Mouse (Mus musculus): ENCODE measurements around the gene Sh3bgrl2.
"Not testable (repeated sequence)": the region's sequence is repeated elsewhere in the genome, so short reads cannot be mapped to it uniquely, and the experiment has no call there.

DNA sequence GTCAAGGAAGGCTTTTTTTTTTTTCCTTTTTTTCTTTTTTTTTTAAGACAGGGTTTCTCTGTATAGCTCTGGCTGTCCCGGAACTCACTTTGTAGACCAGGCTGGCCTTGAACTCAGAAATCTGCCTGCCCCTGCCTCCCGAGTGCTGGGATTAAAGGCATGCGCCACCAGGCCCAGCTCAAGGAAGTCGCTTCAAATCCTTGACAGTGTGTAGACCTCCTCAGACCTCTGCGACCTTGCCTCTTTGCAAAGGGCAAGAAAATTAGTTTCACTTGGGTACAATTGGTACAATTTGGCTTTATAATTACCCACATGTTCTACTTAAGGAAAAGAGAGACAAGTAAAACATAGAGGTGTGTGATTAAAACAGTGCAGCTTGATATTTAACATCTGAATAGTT is 29.0 kb upstream of the Sh3bgrl2 start:
- not testable (repeated sequence) for TF ChIP-seq POLR2A (IDR thresholded peaks at IDR 0.05; ENCODE audit: control insufficient read depth, low read depth, low read length); CTCF (IDR thresholded peaks at IDR 0.05; ENCODE audit: control insufficient read depth, insufficient read depth, insufficient replicate concordance, low read depth, low read length)

All from testis, adult 2 months (tissue).